Mouse (Mus musculus) embryonic stem cell, embryonic (primary cell): Measurements from ENCODE around the gene Zbtb14.

Experiments
- CTCF ChIA-PET, 4 experiments: fragments of 300-600 bp in 2 of 4; fragments of 350-600 bp in 2 of 4; sonication (Branson Sonifier 250); formaldehyde crosslinking; loops; one replicate each; lab custom pipeline; 2022; ENCODE audit warnings: inconsistent platforms in 2 of 4; lab: Charles Lee
- POLR2A ChIA-PET, 4 experiments: fragments of 300-600 bp in 2 of 4; fragments of 350-600 bp in 2 of 4; sonication (Branson Sonifier 250); formaldehyde crosslinking; loops; one replicate each; lab custom pipeline; 2022; ENCODE audit warnings: antibody characterized with exemption in 4 of 4, inconsistent platforms in 1 of 4; lab: Charles Lee

Gene Zbtb14

GRCm38 (mm10) chr17:69382511-69383100, at the start of gene Zbtb14:
TSS of gene Zbtb14 (plus strand) at chr17:69383050.
- CTCF ChIA-PET = interaction anchor here in 1 of 4 experiments (1.0 to 1.8 kb wide), 2 partner anchors 18 to 19 kb away, joined by 3 to 9 read pairs; no protein-coding TSS in a partner anchor

GRCm38 (mm10) chr17:69346056-69346455, 36.8 kb upstream of the Zbtb14 start:
- ChIA-PET POLR2A (interaction anchor here in 2 of 4 experiments (0.6 kb wide), 3 partner anchors 51 to 1361 kb away, joined by 3 read pairs; no protein-coding TSS in a partner anchor), CTCF (interaction anchor here in 2 of 4 experiments (0.6 kb wide), 3 partner anchors 19 to 1634 kb away, joined by 4 to 8 read pairs (median 6); no protein-coding TSS in a partner anchor)

More at GRCm38 (mm10) chr17:69382511-69383100, at the start of gene Zbtb14:
- POLR2A ChIA-PET = interaction anchor here (0.6 to 3.5 kb wide), 51 partner anchors 9 to 1620 kb away, joined by 3 to 36 read pairs (median 4); partner anchors contain the start of genes Akain1 (in 4 of the 4), Arhgap28 (in 1 of the 4), Myl12a (in 1 of the 4) and Myom1 (in 1 of the 4)

GRCm38 (mm10) chr17:69349014-69349531, 33.8 kb upstream of the Zbtb14 start:
- ChIA-PET CTCF (interaction anchor here (0.6 to 1.9 kb wide), 13 partner anchors 8 to 508 kb away, joined by 3 to 8 read pairs (median 3); no protein-coding TSS in a partner anchor), POLR2A (interaction anchor here in 3 of 4 experiments (0.6 to 1.1 kb wide), 5 partner anchors 33 to 420 kb away, joined by 3 to 8 read pairs (median 3); partner anchors contain the start of gene Zbtb14 (in 1 of the 3))

GRCm38 (mm10) chr17:69365049-69365448, 17.8 kb upstream of the Zbtb14 start:
- POLR2A ChIA-PET = interaction anchor here in 3 of 4 experiments (0.9 to 1.3 kb wide), 3 partner anchors 17 to 19 kb away, joined by 3 to 5 read pairs (median 3); partner anchors contain the start of gene Zbtb14 (in 1 of the 3)
- CTCF ChIA-PET = interaction anchor here (0.6 to 1.2 kb wide), 13 partner anchors 9 to 1446 kb away, joined by 3 to 9 read pairs (median 4); partner anchors contain the start of gene Zbtb14 (in 1 of the 4)

- POLR2A ChIA-PET = interaction anchor here in 2 of 4 experiments (1.9 to 3.5 kb wide), 2 partner anchors 37 to 58 kb away, joined by 6 to 36 read pairs; partner anchors contain the start of gene Akain1 (in 1 of the 2)
- CTCF ChIA-PET = no interaction called here
These were observed 2.0 kb upstream of the Zbtb14 start for GRCm38 (mm10) chr17:69380838-69381237.

- ChIA-PET CTCF (interaction anchor here in 2 of 4 experiments (0.8 to 1.8 kb wide), 4 partner anchors 13 to 112 kb away, joined by 3 to 9 read pairs (median 3); no protein-coding TSS in a partner anchor), POLR2A (interaction anchor here (0.5 to 3.5 kb wide), 40 partner anchors 9 to 1619 kb away, joined by 3 to 36 read pairs (median 4); partner anchors contain the start of genes Akain1 (in 3 of the 4), Arhgap28 (in 1 of the 4), Myl12a (in 1 of the 4) and Myom1 (in 1 of the 4))
These were observed 521 bp downstream of the Zbtb14 start for GRCm38 (mm10) chr17:69383201-69383940.

- ChIA-PET CTCF (interaction anchor here in 3 of 4 experiments (0.7 to 1.8 kb wide), 4 partner anchors 12 to 121 kb away, joined by 3 to 9 read pairs (median 4); no protein-coding TSS in a partner anchor), POLR2A (interaction anchor here in 3 of 4 experiments (0.9 to 3.5 kb wide), 20 partner anchors 8 to 1618 kb away, joined by 3 to 36 read pairs (median 5); partner anchors contain the start of genes Akain1 (in 2 of the 3), Myl12a (in 1 of the 3) and Myom1 (in 1 of the 3))
These were observed 1.3 kb downstream of the Zbtb14 start for GRCm38 (mm10) chr17:69383941-69384665.

- ChIA-PET CTCF (interaction anchor here in 2 of 4 experiments (0.5 to 1.2 kb wide), 2 partner anchors 13 to 380 kb away, joined by 3 to 4 read pairs; no protein-coding TSS in a partner anchor), POLR2A (interaction anchor here in 3 of 4 experiments (0.6 to 2.4 kb wide), 10 partner anchors 13 to 119 kb away, joined by 3 to 34 read pairs (median 4); partner anchors contain the start of gene Zbtb14 (in 3 of the 3))
These were observed 13.5 kb downstream of the Zbtb14 start for GRCm38 (mm10) chr17:69396147-69397033.

- POLR2A ChIA-PET = interaction anchor here in 3 of 4 experiments (0.6 to 2.4 kb wide), 15 partner anchors 9 to 120 kb away, joined by 3 to 34 read pairs (median 4); partner anchors contain the start of genes Zbtb14 (in 3 of the 3) and Akain1 (in 1 of the 3)
- CTCF ChIA-PET = no interaction called here
These were observed 14.3 kb downstream of the Zbtb14 start for GRCm38 (mm10) chr17:69397163-69397562.

- ChIA-PET POLR2A (interaction anchor here in 3 of 4 experiments (0.5 to 2.4 kb wide), 14 partner anchors 10 to 1390 kb away, joined by 3 to 34 read pairs (median 5); partner anchors contain the start of genes Zbtb14 (in 3 of the 3) and Akain1 (in 1 of the 3)), CTCF (interaction anchor here in 1 of 4 experiments (0.5 kb wide), 1 partner anchor 277 kb away, joined by 3 read pairs; no protein-coding TSS in a partner anchor)
These were observed 15.2 kb downstream of the Zbtb14 start for GRCm38 (mm10) chr17:69398092-69398491.

GRCm38 (mm10) chr17:69401146-69401545, 18.3 kb downstream of the Zbtb14 start:
- POLR2A ChIA-PET = no interaction called here
- CTCF ChIA-PET = interaction anchor here in 2 of 4 experiments (0.8 to 1.1 kb wide), 2 partner anchors 19 to 98 kb away, joined by 3 read pairs; partner anchors contain the start of gene Zbtb14 (in 1 of the 2)

- ChIA-PET POLR2A (interaction anchor here (0.6 to 4.9 kb wide), 11 partner anchors 14 to 1246 kb away, joined by 3 to 36 read pairs (median 4); partner anchors contain the start of gene Zbtb14 (in 2 of the 4)), CTCF (no interaction called here)
These were observed 33.3 kb downstream of the Zbtb14 start for GRCm38 (mm10) chr17:69416163-69416562.

GRCm38 (mm10) chr17:69416920-69417661, 34.2 kb downstream of the Zbtb14 start:
- CTCF ChIA-PET = no interaction called here
- POLR2A ChIA-PET = interaction anchor here (0.7 to 4.9 kb wide), 17 partner anchors 15 to 624 kb away, joined by 3 to 36 read pairs (median 4); partner anchors contain the start of genes Akain1 (in 2 of the 4) and Zbtb14 (in 2 of the 4)

- ChIA-PET CTCF (no interaction called here), POLR2A (interaction anchor here (0.6 to 4.9 kb wide), 14 partner anchors 18 to 1589 kb away, joined by 3 to 36 read pairs (median 4); partner anchors contain the start of genes Akain1 (in 3 of the 4) and Zbtb14 (in 3 of the 4))
These were observed 35.0 kb downstream of the Zbtb14 start for GRCm38 (mm10) chr17:69417724-69418373.
